Mouse (Mus musculus) megakaryocyte, embryonic 14.5 days (primary cell): ENCODE results near the gene Dgke. TPM values are rescaled to one million over a fixed set of nuclear protein-coding genes. Genes with fewer than 3 reads are reported as not detected.
"Not testable (repeated sequence)": the region's sequence is repeated elsewhere in the genome, so short reads cannot be mapped to it uniquely, and the experiment has no call there.

Source experiments
- H3K27me3 ChIP-seq: replicated peaks from 2 replicates; pipeline ENCODE3; 2012; ENCODE audit warnings: inconsistent platforms
- H3K36me3 ChIP-seq: replicated peaks from 2 replicates; pipeline ENCODE3; 2012; ENCODE audit warnings: low read length, inconsistent platforms, mixed read lengths
- H3K4me1 ChIP-seq: 2 replicates; pipeline ENCODE4 v1.6.1; 2012; ENCODE audit warnings: inconsistent platforms
- H3K4me3 ChIP-seq: replicated peaks from 2 replicates; pipeline ENCODE3; 2012; ENCODE audit warnings: moderate library complexity, mild to moderate bottlenecking, inconsistent platforms
- H3K9me3 ChIP-seq: 2 replicates; pipeline ENCODE4 v1.6.1; 2012; ENCODE audit warnings: inconsistent platforms
- FLI1 ChIP-seq: IDR thresholded peaks from 2 replicates; pipeline ENCODE4 v1.6.1; 2012; ENCODE audit warnings: low read length, inconsistent platforms, mixed read lengths
- GATA1 ChIP-seq: IDR thresholded peaks from 3 replicates; pipeline ENCODE4 v1.6.1; 2012; ENCODE audit warnings: mixed read lengths, low read length, inconsistent platforms, borderline replicate concordance
- polyA plus RNA-seq: library from polyadenylated mRNA; stranded (reverse); fragments of >175 nt; gene quantifications from 2 replicates; pipeline ENCODE4 v1.2.3, GENCODE M21; 2012; ENCODE audit warnings: low replicate concordance; ENCODE audit not compliant: insufficient read depth

The Dgke gene
- polyA plus RNA-seq, 1 experiment = 0.70 TPM

DNA sequence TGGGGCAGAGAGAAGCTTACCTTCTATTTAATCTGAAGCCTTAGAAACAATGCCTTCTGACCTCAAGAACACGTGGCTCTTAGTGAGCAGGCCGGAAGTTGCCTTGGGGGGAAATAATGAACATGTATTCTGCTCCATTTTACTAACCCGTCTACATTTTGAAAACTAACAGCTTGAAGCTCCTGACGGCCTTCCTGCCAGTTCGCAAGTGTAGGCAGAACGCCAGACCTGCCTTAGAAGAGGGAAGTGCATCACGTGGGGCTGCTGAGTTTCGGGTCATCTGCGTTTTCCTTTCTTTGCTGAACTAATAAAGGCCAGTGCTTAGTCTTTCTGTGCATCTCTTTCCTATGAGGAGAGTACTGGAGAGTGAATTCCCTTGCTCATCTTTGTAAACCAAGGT is 26.1 kb upstream of the Dgke start:
- Histone ChIP-seq H3K27me3 (no peaks in the 10 kb centered on the region), H3K36me3 (peaks cover 10% of the 10 kb centered on the region), H3K4me1 (peaks cover 17% of the 10 kb centered on the region), H3K4me3 (no peak overlapping the region), H3K9me3 (peaks cover 23% of the 10 kb centered on the region; the same call in 1 of the 2 replicates)
- no peak for TF ChIP-seq FLI1
- no peak for TF ChIP-seq GATA1

DNA sequence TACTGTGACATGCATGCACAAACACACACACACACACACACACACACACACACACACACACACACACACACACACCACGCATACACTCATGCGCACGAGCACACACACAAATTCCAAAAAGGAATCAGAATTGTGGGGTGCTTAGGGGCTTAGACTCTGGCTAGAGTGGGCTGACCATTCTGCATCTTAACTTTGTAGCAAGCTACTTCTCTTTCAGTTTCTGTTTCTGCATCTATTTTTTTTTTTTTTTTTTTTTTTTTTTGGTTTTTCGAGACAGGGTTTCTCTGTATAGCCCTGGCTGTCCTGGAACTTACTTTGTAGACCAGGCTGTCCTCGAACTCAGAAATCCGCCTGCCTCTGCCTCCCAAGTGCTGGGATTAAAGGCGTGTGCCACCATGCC is 23.7 kb upstream of the Dgke start:
- H3K4me1 ChIP-seq = peaks cover 33% of the 10 kb centered on the region
- H3K27me3 ChIP-seq, H3K4me3 ChIP-seq, H3K9me3 ChIP-seq, H3K36me3 ChIP-seq: not testable (repeated sequence)

DNA sequence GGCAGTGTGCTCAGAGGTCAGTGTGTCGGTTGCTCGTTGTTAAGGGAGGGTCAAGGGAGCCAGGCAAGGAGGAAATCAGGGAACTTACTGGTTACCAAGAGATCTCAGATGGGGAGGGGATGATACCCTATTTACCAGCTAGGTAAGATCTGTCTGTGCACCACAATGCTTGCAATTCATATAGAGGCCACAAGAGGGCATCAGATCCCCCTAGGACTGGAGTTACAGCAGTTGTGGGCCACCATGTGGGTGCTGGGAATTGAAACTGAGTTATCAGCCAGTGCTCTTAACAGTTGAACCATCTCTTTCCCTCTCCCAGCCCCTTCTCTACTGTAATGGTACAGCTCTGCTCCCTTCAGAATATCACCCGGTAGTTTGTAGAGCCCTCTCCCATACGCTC is 22.1 kb upstream of the Dgke start:
- no peak for TF ChIP-seq FLI1
- no peak for TF ChIP-seq GATA1
- H3K36me3 ChIP-seq = peaks cover 2% of the 10 kb centered on the region
- H3K9me3 ChIP-seq = peaks cover 5% of the 10 kb centered on the region; the same call in 1 of the 2 replicates
- H3K27me3 ChIP-seq = no peaks in the 10 kb centered on the region
- H3K4me1 ChIP-seq = peaks cover 35% of the 10 kb centered on the region
- no peak overlapping the region for H3K4me3 ChIP-seq

DNA sequence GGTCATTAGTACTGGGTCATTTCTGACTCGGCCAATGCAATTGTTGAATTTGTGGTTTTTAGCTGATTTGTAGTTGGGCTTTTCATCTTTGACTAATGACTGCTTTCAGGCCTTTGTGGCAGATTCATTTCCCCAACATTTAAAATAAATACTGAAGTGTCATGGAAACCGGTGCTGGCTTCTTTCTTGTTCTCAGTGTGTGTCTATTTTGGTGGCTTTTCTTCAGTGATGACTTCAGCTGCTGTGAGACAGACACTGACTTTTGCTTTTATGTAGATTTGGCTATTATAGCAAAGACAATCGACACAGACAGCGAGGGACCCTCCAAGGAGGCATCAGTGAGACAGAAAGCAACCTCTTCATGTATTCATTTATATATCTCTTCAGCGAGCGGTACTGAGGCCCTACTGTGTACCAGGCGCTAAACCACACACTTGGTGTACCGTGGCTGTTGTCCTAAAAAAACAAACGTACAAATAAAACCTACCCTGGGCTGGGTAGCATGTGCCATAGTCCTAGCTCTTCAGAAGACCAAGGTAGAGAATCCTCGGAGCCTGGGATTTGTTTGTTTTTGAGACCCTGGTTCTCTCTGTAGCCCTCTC is 19.7 kb upstream of the Dgke start:
- Histone ChIP-seq H3K9me3 (peaks cover 5% of the 10 kb centered on the region; the same call in 1 of the 2 replicates), H3K4me1 (peaks cover 23% of the 10 kb centered on the region), H3K27me3 (no peaks in the 10 kb centered on the region), H3K4me3 (no peak overlapping the region), H3K36me3 (no peaks in the 10 kb centered on the region)
- TF ChIP-seq FLI1 (no peak), GATA1 (no peak)

DNA sequence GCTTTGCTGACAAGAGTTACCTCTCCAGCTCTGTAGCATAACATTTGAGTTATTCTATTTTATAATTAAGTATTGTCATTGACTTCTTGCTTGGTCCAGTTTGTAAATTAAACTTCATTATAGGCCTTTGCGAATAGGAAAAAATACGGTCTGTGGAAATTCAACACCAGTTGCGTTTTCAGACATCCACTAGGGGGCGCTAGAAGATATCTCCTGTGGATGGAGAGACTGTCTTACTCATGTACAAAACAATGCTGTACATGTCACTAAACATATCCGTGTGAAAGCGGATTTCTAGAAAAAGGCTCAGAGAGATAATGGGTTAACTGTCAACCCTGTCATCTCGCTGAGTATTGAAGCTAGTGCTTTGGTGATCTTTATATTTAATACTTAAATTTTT is 18.0 kb upstream of the Dgke start:
- H3K4me3 ChIP-seq = no peak overlapping the region
- TF ChIP-seq GATA1 = no peak
- TF ChIP-seq FLI1 = no peak
- H3K4me1 ChIP-seq = peaks cover 25% of the 10 kb centered on the region
- 0 out of 2 replicates have a peak, but pooled peaks cover 5% of the 10 kb centered on the region for H3K9me3 ChIP-seq
- no peaks in the 10 kb centered on the region for H3K27me3 ChIP-seq
- H3K36me3 ChIP-seq = no peaks in the 10 kb centered on the region

DNA sequence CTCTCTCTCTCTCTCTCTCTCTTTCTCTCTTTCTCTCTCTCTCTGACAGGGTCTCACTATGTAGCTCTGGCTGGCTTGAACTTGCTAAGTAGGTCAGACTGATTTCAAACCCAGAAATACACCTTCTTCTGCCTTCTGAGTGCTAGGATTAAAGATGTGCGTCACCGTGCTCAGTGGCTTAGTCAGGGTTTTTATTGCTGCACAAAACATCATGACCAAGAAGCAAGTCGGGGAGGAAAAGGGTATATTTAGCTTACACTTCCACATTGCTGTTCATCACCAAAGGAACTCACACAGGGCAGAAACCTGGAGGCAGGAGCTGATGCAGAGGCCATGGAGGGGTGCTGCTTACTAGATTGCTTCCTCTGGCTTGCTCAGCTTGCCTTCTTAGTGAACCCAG is 16.0 kb upstream of the Dgke start:
- not testable (repeated sequence) for H3K4me3 ChIP-seq, H3K36me3 ChIP-seq, H3K9me3 ChIP-seq, H3K27me3 ChIP-seq
- peaks cover 35% of the 10 kb centered on the region for H3K4me1 ChIP-seq

DNA sequence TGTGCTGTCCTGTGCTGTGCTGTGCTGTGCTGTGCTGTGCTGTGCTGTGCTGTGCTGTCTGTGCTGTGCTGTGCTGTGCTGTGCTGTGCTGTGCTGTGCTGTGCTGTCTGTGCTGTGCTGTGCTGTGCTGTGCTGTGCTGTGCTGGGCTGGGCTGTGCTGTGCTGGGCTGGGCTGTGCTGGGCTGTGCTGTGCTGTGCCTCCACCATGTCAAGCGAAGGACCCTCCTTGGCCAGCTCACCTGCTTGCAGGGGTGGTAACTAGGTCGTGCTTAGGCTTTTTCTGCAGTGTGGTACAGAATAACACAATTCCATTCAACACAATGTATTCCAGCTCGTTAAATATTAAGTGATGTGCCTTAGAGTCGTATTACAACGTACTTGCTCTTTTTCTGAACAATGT is 15.3 kb upstream of the Dgke start:
- peaks cover 32% of the 10 kb centered on the region for H3K4me1 ChIP-seq
- H3K36me3 ChIP-seq, H3K27me3 ChIP-seq, H3K4me3 ChIP-seq, H3K9me3 ChIP-seq: not testable (repeated sequence)

DNA sequence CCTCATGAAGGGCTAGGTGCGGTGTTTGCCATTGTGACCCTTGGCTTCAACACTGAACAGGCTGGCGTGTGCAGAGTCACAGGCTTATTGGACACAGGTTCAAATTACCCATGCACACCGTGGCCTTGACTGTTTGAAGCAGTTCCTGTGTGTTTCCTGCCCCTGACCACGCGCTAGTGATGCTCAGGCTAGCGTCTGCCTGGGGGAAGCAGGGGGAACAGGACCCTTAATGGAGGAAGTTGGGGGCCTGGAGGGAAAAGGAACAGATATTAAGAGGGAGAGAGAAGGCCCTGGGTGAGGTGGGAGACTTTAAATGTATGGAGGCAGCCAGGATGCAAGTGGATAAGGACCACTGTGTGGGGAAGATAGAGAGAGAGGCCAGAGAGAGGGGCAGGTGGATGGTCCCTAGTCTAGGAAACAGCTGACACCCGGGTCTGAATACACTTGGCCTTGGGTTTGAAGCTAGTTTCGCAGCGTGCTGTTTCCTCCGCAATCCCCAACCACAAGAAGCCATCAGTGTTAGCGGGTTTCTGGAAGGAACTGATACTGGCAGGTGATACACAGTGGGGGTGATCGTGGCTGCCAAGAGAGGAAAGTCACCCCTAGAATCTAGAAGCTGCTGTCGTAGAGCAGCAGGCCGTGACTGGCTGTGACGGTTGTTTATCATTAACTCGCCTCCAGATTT is 12.5 kb upstream of the Dgke start:
- Histone ChIP-seq H3K9me3 (no peaks in the 10 kb centered on the region), H3K4me3 (peak overlapping the region; percentile 46), H3K27me3 (peaks cover 6% of the 10 kb centered on the region), H3K4me1 (peaks cover 28% of the 10 kb centered on the region), H3K36me3 (no peaks in the 10 kb centered on the region)
- TF ChIP-seq FLI1 (no peak), GATA1 (no peak)

DNA sequence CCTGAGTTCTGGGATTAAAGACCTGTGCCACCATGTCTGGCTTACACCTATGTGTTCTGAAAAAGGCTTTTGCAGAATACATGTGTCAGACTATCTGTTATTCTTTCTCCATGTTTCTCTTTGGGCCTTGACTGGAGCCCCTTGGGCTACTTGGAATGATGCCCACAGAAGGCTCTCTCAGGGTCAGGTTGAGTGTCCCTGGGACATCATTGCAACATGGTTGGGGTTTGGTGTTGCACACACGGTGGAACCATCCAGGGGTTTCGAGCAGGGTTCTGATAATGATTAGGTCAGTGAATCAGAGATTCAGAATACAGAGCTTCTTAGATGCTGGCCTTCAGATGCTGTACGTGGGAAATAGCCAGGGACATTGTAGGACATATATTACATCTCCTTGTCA is 11.7 kb upstream of the Dgke start:
- Histone ChIP-seq H3K27me3 (peaks cover 6% of the 10 kb centered on the region), H3K4me1 (peaks cover 28% of the 10 kb centered on the region), H3K36me3 (no peaks in the 10 kb centered on the region), H3K9me3 (no peaks in the 10 kb centered on the region), H3K4me3 (no peak overlapping the region)
- TF ChIP-seq FLI1 (no peak), GATA1 (no peak)

DNA sequence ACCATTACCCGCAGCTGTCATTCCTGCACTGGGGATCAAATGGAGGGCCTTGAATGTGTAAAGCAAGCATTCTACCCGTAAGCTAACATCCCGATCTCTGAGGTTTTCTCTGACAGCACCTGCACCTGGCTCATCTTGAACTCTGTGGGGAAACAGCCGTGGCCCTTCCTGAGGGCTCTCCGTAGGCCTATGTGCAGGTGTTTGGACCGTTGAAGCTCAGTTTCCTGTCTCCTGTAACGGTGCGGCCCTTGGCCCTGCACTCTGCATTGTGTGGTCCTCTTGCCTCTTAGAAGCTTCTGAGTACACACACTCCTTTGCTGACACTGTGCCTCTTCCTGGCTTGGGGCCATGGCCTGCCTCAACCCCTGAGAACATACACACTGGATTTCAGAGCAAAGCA is 11.0 kb upstream of the Dgke start:
- no peaks in the 10 kb centered on the region for H3K36me3 ChIP-seq
- H3K27me3 ChIP-seq = peaks cover 6% of the 10 kb centered on the region
- no peaks in the 10 kb centered on the region for H3K9me3 ChIP-seq
- no peak for TF ChIP-seq FLI1
- no peak for TF ChIP-seq GATA1
- peaks cover 28% of the 10 kb centered on the region for H3K4me1 ChIP-seq
- no peak overlapping the region for H3K4me3 ChIP-seq

DNA sequence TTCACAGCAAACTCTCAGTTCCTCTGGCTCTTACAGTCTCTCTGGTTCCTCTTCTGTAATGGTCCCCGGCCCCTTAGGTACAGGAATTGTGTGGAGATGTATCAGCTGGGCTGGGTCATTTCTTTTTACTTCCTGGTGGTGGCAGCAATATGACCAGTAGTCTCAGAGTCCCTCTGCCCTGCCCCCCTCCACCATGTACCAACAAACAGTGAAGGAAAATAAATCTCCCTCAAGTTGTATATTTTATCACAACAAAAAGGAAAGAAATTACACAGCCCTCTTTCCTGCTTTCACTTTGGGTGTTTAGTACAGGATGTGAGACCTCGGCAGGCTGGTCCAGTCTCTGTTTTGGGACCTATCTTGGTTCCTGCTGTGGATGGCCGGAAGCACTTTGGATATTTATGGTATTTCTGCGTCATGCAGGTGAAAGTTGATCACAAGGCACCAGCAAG is 9.7 kb upstream of the Dgke start:
- Histone ChIP-seq H3K27me3 (peaks cover 8% of the 10 kb centered on the region), H3K36me3 (no peaks in the 10 kb centered on the region), H3K4me1 (peaks cover 32% of the 10 kb centered on the region), H3K4me3 (no peak overlapping the region), H3K9me3 (no peaks in the 10 kb centered on the region)
- TF ChIP-seq GATA1 = no peak
- no peak for TF ChIP-seq FLI1
